Mouse (Mus musculus): Measurements from ENCODE around the gene Gne.

Gne gene

GRCm38 (mm10) chr4:44023681-44024080, 60.3 kb downstream of the Gne start:
- no peak for DNase-seq (ENCODE audit: low spot score)

DNA sequence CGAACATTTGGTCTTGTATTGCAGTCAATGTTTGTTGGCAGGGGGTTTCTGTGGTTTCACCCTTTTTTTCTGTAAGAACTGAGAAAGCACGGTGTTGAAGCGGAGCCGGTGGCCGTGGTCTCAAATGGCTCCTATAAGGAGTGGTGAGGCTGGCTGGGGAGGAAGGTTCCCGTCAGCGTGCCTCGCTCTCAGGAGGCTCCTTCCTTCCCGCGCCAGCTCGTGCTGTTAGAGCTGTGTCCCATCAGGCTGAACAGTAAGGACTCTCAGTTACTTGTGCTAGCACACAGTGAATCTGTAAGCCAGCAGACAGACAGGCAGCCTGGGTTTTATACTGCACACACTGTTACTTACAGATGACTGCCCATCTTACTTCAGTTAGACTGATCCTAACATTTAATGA, 61.2 kb downstream of the Gne start:
- DNase-seq (ENCODE audit: low spot score), result no peak

DNA sequence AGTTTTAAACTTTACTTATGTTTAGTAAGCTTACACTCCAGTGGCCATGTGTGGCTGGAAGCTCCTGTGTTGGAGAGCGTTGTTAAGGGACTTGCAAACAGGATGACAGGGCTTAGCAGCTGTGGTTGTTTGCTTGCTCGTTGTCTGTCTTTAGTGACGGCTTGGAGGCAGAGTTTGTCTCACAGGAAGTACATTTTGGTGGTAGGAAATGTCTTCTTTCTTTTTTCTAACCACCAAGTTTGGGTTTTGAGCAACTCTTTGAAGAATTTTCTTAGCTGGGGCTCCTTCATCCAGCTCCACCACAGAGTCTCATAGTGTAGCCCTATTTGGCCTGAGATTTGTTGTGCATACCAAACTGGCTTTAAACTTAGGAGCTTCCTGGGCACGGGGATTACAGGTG, 61.7 kb downstream of the Gne start:
- DNase-seq (ENCODE audit: low spot score), result no peak

- no peak for DNase-seq (ENCODE audit: low spot score)
Measured at GRCm38 (mm10) chr4:44016791-44017190, 67.2 kb downstream of the Gne start.

- DNase-seq (ENCODE audit: low spot score), result no peak
Measured at GRCm38 (mm10) chr4:44016071-44016470, 67.9 kb downstream of the Gne start.

- DNase-seq (ENCODE audit: low spot score), result no peak
Measured at GRCm38 (mm10) chr4:44013391-44014070, 70.4 kb downstream of the Gne start.

GRCm38 (mm10) chr4:44012376-44013367, 71.3 kb downstream of the Gne start:
- DNase-seq (ENCODE audit: low spot score), result peak; percentile 93

DNA sequence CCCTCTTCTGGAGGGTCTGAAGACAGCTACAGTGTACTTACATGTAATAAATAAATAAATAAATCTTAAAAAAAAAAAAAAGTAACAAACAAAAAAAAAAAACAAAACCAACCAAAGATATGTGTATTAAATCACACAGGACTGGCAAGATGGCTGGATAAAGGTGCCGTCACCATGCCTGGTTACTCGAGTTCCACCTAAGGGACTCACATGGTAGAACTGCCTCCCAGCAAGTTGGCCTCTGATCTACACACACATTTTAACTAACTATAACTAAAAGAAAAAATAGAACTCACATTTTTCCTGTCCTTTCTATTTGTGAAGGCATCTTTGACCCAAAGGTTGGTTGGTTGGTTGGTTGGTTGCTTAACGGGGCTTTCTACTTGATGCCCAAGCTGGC, 72.2 kb downstream of the Gne start:
- DNase-seq (ENCODE audit: low spot score), result peak; percentile 12

DNA sequence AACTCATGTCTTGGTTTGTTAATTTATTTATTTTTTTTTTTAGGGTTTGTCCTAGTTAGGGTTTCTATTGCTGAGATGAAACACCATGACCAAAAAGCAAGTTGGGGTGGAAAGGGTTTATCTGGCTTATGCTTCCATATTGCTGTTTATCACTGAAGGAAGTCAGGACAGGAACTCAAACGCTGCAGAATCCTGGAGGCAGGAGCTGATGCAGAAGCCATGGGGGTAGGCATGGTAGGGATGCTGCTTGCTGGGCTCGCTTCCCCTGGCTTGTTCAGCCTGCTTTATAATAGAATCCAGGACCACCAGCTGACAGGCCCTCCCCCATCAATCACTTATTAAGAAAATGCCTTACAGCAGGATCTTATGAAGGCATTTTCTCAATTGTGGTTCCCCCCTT, 73.1 kb downstream of the Gne start:
- DNase-seq (ENCODE audit: low spot score), result no peak

GRCm38 (mm10) chr4:44010176-44010575, 73.8 kb downstream of the Gne start:
- no peak for DNase-seq (ENCODE audit: low spot score)

GRCm38 (mm10) chr4:44004623-44005409, 79.2 kb downstream of the Gne start:
- DNase-seq (ENCODE audit: low spot score), result peak; percentile 23

DNA sequence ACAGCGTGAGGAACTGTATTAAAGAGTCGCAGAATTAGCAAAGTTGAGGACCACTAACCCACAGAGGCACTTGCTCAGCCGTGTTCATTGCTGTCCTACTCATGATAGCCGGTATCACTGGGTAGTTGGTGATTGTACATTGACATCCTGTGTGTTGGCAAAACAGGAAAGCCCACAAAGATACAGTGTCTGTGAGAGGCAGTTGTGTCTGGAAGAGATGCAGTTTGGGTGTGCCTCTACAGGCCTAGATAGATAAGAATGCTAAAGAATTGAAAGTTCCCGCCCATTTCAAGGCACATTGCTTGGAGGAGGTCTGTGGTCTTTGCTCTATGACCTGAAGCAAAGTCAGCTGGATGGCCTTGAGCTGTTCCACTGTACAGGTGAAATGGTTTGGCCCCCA, 79.9 kb downstream of the Gne start, which contains the start of gene Clta:
Gene Clta (plus strand): TSS at position 327 of the 400 bp plus-strand sequence.
- DNase-seq (ENCODE audit: low spot score), result peak; percentile 85

DNA sequence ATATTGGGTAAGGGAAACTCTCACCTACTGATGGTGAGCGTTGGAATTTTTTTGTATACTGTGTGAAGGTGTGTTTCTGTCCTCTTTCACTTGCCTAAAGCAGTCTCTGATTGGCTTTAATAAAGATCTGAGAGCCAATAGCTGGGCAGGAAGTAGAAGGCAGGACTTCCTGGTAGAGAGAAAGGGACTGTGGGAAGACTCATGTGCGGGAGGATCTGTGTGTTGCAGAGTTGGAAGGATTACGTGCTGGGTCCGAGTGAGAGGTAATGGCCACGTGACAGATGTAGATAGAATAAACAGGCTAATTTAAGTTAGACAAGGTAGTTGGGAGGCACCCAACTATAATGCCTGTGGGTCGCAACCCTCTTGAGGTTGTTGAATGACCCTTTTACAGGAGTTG, 80.4 kb downstream of the Gne start:
- DNase-seq (ENCODE audit: low spot score), result peak; percentile 71

- no peak for DNase-seq (ENCODE audit: low spot score)
Measured at GRCm38 (mm10) chr4:43994342-43994741, 89.6 kb downstream of the Gne start.

- no peak for DNase-seq (ENCODE audit: low spot score)
Measured at GRCm38 (mm10) chr4:43993072-43993471, 90.9 kb downstream of the Gne start.

- no peak for DNase-seq (ENCODE audit: low spot score)
Measured at GRCm38 (mm10) chr4:43988976-43989375, 95.0 kb downstream of the Gne start.

DNA sequence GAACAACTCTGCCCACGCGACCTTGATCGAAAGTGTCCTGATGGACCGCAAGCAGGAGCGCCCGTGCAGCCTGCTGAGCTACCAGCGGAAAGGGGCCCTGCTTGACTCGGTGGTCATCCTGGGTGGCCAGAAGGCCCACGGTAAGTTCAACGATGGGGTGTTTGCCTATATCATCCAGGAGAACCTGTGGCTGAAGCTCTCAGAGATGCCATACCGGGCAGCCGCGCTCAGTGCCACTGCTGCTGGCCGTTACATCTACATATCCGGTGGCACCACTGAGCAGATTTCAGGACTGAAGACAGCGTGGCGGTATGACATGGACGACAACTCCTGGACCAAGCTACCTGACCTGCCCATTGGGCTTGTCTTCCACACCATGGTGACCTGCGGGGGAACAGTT, 99.7 kb downstream of the Gne start:
- no peak for DNase-seq (ENCODE audit: low spot score)

Data from c-Kit-positive CD71-positive TER-119-positive erythroid progenitor cells, embryonic 14.5 days (primary cell).